Mouse (Mus musculus): Measurements from ENCODE around the gene Stac3.

GRCm38 (mm10) chr10:127491128-127491512, 10.4 kb upstream of the Stac3 start:
- TF ChIP-seq CTCF (IDR thresholded peaks at IDR 0.05; ENCODE audit: low read depth) = no peak
- no peak for TF ChIP-seq EP300 (IDR thresholded peaks at IDR 0.05; ENCODE audit: low read depth)

Measured in liver, embryonic 14.5 days (tissue).